Mouse (Mus musculus) stomach, adult 2 months (tissue): ENCODE results near the gene 4930550C14Rik. TPM values are rescaled to one million over a fixed set of nuclear protein-coding genes. Genes with fewer than 3 reads are reported as not detected.

Experiments used
- polyA plus RNA-seq: library from polyadenylated mRNA; depleted of rRNA; stranded (reverse); fragments of >200 nt; gene quantifications from 2 replicates; pipeline ENCODE4 v1.2.3, GENCODE M21; 2012; rRNA removed

Gene 4930550C14Rik
- polyA plus RNA-seq, result 0.02 and 0.05 TPM in 2 replicates

GRCm38 (mm10) chr9:53402291-53402711 lies at the start of gene 4930550C14Rik:
4930550C14Rik (plus strand) TSS chr9:53402325.

GRCm38 (mm10) chr9:53383951-53384866 lies 17.9 kb upstream of the 4930550C14Rik start, which contains the start of gene Kdelc2:
Kdelc2 (plus strand) TSS chr9:53384025.

Other genes starting within 250 kb of the 4930550C14Rik start
- 0.05 and 0.08 TPM in 2 replicates for gene Ddx10, start 154.3 kb upstream of the 4930550C14Rik start, polyA plus RNA-seq
- 0.39 and 0.81 TPM in 2 replicates for gene Exph5, start 100.7 kb upstream of the 4930550C14Rik start, polyA plus RNA-seq
- 3.1 and 3.7 TPM in 2 replicates for gene Kdelc2, start 18.3 kb upstream of the 4930550C14Rik start, polyA plus RNA-seq
- gene Atm, start 134.4 kb downstream of the 4930550C14Rik start, polyA plus RNA-seq, result 0.16 and 0.70 TPM in 2 replicates
- 0.24 and 0.48 TPM in 2 replicates for gene Npat, start 134.7 kb downstream of the 4930550C14Rik start, polyA plus RNA-seq
- gene Acat1, start 208.1 kb downstream of the 4930550C14Rik start, polyA plus RNA-seq, result 11.3 and 13.3 TPM in 2 replicates